ENCODE assay signal across 14 mouse cellular contexts in the genomic region with DNA sequence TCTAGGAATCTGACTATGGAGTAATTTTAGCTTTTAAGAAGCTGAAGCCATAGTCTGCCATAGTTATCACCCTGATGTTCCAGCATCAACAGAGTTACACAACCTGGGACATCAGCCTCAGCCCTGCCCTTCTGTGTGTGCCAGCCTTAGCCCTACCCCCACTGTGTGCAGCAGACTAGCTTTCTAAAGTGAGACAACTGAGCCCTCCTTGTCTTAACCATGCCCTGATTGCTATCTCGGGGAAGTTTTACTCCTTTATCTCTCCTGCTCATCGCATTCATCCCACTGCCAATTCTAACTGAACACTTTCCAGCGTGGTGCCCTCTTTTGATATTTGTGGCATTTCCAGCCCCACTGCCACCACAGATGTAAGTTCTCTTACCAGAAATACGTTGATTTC.
"Had no signal": no experiment of that assay in that cellular context is flagged by ENCODE, and none has a peak within 500 bp of the region (broad histone marks: within the 10 kb centered on the region; RNA-seq: fewer than 3 reads in every experiment).

No protein-coding gene starts in this region.

- H3K27ac ChIP-seq: limb, embryonic 15.5 days; liver, embryonic 12.5 days; midbrain, embryonic 15.5 days; neural tube, embryonic 12.5 days; stomach, embryonic 15.5 days had no signal

- ATAC-seq: liver, embryonic 12.5 days; midbrain, embryonic 15.5 days had no signal

- H3K4me3 ChIP-seq: limb, embryonic 15.5 days; liver, embryonic 12.5 days; megakaryocyte, embryonic 14.5 days; midbrain, embryonic 15.5 days; neural tube, embryonic 12.5 days; stomach, embryonic 15.5 days had no signal

- H3K27me3 ChIP-seq: limb, embryonic 15.5 days; liver, embryonic 12.5 days; megakaryocyte, embryonic 14.5 days; midbrain, embryonic 15.5 days; neural tube, embryonic 12.5 days; stomach, embryonic 15.5 days had no signal

- DNase-seq: kidney, adult 18-20 months; kidney, postnatal 36 days; layer of hippocampus, adult 9-11 months; layer of hippocampus, postnatal 36 days; lung, embryonic 14.5 days; lung, postnatal 10 days; lung, postnatal 4 days; retina, postnatal 1 day had no signal

- H3K4me1 ChIP-seq: limb, embryonic 15.5 days; liver, embryonic 12.5 days; megakaryocyte, embryonic 14.5 days; midbrain, embryonic 15.5 days; neural tube, embryonic 12.5 days; stomach, embryonic 15.5 days had no signal

- H3K36me3 ChIP-seq: limb, embryonic 15.5 days; liver, embryonic 12.5 days; midbrain, embryonic 15.5 days; neural tube, embryonic 12.5 days; stomach, embryonic 15.5 days had no signal
